Mouse (Mus musculus) spleen, postnatal 10 days (tissue): ENCODE results near the gene Ndufv3.
A peak's percentile ranks its signal among the peaks of the same experiment; 100 is the strongest.

Experiments used
- DNase-seq, 2 experiments: peaks; one replicate each; pipeline ENCODE4 v3.0.0; 2021 to 2022; ENCODE audit warnings: low spot score in 2 of 2

Gene Ndufv3

DNA sequence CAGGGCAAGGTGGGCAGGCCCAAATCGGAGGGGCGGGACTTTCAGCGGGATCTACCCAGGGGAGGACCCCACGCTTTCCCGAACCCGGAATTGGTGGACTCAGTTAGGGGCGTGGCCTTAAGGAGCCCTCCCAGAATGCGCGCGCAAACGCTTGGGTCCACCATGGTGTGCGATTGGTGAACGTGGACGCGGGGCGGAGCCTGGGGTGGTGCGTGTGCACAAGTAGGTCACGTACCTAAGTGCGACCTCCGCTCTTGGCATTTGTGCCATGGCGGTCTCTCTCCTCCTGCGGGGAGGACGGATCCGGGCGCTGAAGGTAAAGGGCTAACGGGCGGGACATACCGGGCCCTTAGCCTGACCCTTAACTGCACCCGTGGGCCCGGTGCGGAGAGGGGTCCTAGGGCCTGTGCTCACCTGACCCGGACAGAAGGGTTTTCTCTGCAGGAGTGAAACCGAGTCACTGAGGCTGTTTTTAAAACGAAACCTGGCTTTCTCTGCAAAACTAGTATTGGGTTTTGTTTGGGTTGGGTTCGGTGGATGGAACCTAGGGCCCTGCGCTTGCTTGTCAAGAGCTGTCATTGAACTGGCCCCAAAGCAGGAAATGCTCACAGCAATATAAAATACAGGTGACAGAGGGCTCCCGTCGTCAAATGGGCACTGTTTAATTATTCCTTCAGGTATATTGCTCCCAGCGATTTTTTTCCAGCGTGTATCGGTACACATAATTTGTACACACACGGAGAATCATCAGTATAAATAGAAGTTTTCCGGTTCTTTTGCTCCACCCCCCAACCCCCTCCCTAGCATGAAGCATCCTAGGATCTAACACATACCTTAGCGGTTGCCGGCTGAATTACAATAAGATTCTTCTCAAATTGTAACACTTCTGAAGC, at the start of gene Ndufv3, which contains the start of gene Wdr4:
Ndufv3 (plus strand) TSS at position 170 of the 893 bp plus-strand sequence.
Wdr4 (minus strand) TSS at position 35 of the 893 bp plus-strand sequence.
- peak; percentile 95 to 99 for DNase-seq

DNA sequence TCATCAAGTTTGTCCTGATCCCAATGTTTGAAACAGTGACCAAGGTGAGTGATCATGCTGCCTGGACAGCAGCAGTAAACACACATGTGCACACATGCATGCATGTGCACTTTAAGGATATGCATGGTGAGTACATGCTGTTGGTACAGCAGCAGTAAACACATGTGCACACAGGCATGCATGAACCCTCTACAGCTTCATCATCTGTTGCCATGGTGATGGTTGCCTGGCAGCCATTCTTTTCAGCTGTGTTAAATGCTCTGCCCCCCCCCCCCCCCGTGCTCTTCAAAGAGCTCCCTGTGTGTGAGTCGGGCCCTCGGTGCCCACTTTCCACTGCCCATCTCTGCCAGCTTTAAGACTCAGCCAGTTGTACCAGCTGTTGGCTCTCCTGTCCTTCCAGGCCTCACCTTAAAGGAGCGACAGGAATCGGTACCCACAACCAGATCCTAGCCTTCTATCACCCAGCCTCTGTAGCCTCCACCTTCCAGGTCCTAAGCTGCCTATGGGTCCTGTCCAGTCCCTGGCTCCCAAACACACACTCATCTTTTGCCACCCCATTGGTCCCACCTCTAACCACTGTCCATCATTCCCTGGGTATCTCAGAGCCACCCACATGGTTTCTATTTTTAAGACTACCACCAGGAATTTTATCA, 49.0 kb upstream of the Ndufv3 start:
- no peak for DNase-seq

DNA sequence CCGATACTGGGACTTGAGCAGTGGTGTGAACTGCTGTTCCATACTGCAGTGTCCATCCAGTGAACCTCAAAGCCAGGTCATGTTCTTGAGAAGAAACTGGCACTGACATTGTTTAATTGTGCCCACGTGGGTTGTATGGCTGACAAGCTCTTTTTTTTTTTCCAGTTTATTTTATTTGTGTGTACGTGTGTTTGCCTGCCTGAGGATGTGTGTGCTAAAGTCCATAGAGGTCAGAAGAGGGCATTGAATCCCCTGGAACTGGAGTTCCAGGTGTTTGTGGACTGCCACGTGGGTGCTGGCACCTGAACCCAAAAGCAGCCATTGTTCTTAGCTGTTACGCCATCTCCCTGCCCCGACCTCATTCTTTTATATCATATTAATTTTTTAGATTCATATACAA, 45.5 kb upstream of the Ndufv3 start:
- no peak for DNase-seq

DNA sequence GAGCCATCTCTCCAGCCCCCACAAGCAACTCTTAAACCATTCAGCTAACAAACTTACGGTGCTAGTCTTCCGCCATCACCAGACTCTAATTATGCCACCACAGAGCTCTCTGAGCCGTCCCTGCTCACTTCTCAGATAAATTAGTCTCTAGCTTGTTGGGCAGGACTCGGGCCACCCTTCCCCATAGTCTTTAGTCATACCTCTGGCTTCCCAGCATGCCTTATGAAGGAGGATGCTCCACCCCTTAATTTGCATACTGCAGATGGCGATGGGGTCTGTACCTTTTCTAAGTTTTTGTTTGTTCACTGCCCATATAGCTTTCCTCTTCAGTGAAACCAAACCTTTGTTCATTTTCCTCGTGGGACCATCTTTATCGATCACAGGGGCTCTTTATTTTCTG, 41.3 kb upstream of the Ndufv3 start:
- DNase-seq = no peak

DNA sequence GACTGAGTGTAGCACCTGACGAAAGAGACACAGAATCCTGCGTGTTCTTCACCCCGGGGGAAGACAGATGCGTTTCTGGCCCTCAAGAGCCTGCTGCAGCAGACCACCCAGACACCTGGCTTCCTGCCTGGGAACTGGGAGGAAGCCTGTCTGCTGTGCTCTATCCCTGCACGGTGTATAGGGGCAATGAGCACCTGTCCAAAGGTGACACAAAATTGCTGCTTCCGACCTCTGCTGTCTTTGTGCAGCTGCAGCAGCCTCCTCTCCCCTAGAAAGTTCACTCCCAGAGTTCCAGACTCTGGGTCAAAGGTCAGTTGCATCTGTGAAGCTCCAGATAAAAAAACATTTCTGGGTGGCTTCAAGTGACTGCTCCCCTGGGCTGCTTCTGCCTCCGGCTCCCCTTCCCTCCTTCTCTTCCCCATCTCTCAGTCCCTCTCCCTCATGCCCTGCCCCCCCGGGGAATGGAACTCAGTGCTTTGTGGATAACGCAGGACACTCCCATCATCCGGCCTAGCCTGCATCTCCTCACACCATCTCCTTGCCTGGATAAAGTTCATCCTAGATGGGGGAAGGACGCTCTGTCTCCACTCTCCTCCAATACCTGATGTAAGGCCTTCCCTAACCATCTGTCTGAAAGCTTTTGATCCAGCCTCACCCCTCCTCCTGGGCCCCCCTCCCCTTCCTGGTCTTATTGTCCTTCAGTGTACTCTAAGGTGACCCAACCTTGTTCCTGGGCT, 40.6 kb upstream of the Ndufv3 start:
- no peak for DNase-seq

DNA sequence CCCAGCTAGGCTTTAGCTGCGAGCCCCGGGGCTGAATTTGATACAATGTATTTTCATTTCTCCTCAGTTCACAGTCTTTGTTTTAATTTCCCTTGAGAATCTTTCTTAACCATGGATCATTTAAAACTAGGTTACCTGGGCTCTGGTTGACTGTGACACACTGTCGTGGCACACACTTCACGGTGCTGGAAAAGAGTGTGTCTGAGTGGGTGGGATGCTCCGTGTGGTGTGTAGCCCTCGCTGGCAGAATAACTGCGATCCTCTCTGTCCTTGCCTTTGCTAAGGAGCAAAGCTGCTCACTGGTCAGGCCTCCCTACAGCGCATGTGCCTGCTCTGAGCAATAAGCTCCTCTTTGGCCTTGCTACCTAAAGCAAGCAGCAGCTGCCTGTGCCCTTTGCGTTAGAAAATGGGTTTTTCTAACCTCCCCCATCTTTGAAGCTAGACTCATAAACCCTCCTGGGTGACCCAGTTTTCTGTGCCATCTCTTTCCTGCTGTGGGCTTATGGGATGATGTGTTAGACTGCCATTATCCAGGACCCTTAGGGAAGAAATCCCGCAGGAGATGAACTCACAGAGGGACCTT, 33.2 kb upstream of the Ndufv3 start:
- no peak for DNase-seq

DNA sequence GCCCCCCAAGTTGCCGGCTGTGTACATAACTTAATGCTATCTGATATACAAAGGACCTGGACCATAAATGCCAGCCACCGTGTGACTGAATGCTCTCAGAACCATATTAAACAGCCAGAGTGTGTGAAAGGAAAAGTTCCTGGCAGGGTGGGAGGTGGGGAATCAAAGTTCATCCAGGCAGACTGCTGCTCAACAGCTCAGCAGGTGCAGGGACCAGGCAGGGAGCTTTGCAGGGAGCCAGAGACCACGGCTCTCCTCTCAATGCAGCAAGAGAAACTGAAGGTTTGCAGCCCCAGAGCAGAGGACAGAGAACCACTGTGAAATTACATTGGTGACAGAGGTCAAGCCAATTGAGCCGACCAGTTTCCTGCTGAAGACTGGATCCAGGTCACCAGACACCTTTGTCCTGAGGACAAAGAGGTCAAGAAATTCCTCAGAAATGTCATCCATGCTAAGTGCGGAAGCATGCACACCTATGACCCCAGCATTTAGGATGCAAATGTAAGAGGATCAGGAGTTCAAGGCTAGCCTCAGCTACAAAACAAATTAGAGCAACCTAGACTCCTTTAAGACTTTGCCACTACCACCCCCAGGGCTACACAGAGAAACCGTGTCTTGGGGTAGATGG, 32.4 kb upstream of the Ndufv3 start:
- no peak for DNase-seq

DNA sequence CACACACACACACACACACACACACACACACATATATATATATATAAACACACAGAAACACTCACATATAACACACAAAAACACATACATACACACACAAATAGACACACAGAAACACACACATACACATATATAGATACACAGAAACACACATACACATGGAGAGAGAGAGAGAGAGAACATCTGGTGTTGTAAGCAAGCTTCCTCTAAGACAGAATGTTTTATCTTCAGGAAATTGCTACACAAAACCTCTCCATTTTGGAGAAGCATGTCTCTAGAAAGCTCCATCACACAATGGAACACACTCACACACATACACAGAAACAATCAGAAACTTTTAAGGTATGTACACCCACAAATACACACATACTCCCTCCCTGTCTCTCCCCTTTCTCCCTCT, 28.6 kb upstream of the Ndufv3 start:
- DNase-seq = no peak

DNA sequence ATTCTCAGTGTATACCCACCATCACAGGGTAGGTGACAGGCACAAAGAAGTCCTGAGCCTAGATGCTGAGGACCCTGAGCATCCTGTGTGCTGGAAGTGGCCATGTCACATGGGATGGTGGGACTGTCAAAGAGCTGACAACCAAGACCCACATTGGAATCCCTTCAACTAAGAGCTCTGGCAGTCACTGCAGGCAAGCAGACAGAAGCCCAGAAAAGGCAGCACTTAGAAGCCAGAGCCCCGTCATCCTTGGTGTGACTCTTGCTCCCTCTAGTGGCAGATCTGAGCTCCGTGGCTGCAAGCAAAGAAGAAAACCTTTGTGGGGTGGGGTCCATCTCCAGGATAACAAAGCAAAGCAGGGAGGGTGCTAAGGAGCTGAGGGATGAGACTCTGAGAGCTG, 27.5 kb upstream of the Ndufv3 start:
- peak; percentile 46 to 71 for DNase-seq

DNA sequence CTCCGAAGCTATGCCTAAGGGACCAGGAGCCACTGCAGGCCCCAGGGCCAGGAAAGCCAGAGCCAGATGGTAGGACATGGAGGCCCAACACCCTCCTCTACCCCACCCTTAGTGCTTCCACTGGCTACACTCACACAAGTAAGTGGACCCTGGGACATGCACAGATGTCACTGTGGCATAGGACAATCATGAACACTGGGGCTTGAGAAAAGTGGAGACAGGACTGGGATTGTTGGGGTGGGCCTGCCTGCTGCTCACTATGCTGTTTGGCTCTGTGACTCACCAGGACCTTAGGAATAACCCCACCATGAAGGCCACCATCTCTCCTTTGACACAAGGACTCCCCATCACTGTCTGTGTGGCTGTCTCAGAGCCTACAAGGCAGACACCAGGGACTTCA, 24.9 kb upstream of the Ndufv3 start:
- no peak for DNase-seq

DNA sequence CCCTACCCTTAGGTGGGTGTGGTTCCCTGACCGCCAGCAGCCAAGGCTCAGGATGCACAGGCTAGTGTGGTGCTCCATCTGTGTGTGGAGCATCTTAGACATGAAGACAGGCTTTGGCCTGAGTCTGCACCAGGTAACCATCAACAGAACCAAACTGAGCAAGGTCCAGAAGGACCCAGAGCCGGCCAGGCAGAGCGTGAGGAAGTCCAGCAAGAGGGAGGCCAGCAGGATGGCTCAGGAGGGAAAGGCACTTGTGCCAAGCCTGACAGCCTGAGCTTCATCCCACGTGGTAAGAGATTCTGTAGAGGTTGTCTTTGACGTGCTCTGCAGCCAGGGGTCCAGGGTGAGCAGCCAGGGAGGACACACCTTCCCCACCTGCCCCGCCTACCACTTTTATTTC, 22.2 kb upstream of the Ndufv3 start:
- DNase-seq = no peak

DNA sequence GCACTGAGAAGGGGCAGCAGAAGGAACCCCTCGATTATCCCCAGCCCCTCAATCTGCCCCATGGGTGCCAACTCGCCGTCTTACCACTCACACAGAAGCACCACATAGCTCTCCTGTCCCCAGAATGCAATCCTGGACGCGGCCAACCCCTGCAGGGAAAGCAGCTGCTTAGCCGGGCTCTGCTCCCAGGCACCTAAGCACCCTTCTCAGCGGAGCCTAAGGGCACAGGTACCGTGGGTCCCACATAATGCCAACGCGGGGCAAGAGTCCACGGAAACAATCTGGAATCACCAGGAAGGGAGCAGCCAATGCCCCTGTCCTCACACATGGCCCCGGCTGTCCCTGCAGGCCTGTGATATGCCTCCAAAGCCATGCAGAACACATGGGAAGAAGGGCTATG, 20.2 kb upstream of the Ndufv3 start:
- DNase-seq = no peak

DNA sequence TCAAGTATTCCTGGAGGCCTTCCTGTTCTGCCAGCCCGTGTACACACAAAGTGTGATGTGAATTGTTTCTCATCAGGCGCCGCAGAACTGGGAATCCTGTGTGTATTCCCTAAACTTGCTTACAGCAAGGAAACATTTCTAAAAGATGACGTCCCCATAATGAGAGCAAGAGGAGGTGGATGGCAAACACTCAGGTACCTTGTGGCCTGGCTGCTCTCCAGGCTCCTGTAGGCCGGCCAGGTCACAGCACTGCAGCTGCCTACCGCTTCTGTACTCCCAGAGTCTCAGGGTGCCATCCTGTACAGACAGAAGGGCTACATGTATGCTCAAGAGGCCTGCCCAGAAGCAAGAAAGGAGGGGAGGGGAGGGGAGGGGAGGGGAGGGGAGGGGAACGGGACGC, 19.5 kb upstream of the Ndufv3 start:
- no peak for DNase-seq

DNA sequence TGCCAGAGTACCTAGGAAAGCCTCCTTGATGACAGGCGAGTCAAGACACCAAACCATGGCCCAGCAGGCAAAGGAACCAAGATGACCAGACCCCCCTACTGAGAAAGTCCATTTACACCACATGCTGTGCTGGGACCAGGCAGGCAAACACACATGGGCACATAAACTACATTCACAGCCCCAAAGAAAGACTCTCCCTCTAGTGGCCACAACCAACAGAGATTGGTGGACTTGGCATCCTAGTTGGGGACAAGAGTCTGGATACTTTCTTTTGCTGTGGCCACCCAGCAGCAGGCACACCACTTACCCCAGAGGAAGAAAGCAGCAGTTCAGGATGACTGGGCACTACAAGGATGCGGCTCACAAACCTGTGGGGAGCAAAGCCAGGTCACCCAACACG, 19.0 kb upstream of the Ndufv3 start:
- DNase-seq = no peak

DNA sequence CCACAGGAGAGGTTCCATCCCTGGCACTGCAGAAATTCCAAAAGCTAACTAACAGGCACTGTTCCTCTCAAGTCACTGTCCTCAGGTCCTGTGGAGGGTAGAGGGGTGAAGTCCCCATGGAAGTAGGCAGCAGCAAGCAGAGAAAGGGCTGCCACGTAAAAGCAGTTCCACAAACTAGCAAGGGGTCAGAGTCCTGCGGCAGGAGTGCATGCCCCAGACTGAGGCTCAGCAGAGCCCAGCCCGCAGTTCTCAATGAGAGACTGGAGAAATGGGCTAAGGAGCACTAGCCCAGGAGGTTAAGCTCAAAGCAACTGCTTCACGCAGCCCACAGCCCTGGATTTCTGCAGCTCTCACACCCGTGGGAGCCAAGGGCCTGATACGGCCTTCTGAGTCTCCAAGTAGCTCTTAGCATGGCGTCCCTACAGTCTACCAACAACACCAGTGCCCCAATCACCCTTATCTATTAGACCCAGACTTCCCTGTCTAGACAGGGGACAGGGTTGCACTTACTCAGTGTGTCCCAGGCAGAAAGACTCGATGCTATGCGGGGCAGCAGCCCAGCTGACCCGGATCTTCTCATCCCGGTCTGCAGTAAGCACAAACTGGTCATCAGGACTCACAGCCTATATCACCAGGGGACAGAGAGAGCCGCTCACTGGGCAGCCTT, 17.5 kb upstream of the Ndufv3 start:
- DNase-seq = no peak

DNA sequence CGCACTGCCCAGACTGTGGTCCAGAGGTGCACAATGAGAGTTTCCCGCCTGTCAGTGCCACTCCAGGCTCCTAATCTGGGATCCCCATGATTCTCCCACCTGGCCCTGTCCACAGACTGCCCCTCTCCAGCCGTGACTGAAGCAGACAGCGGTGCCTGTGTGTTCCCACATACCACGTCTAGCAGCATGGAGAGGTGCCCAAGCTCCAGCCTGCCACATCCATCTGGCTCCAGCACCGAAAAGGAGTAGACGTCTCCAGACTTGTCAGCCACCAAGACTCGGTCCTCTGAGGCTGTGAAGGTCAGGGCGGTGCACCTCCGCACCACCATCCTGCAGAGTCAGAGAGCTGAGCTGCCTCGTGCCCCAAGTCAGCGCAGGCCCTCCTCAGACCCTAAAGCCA, 16.6 kb upstream of the Ndufv3 start:
- no peak for DNase-seq

DNA sequence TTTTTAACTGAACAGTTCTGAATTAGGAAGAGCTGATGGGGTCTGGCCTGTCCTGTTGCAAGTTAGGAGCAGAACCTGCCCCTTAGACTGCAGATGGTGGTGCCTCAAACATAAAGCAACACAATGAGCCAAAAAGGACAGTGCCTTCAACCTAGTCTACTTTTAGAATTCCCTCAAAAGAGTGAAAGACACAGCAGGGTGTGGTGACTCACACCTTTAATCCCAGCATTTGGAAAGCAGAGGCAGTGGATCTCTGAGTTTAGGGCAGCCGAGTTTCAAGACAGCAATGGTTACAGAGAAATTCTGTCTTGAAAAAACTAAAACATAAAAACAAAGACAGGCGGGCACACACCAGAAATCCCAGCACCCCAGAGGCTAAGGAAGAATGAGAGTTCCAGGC, 16.0 kb upstream of the Ndufv3 start:
- no peak for DNase-seq

DNA sequence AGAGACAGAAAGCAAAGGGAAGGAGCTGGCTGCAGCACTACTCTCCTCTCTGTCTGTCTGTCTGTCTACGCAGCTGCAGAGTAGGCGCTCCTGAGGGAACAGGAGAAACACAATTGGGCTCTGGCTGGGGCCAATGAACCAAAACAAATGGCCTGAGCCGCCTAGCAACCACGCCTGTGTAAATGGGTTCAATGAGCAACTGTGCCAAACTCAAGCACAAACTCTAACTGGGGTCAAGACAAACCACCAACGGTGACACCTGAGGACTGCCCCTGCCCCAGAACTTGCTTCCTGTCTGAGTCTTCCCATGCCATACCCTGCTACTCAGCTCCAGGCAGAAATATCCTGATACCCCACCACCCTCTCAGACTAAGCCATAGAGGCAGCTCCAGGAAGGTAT, 14.9 kb upstream of the Ndufv3 start:
- no peak for DNase-seq

DNA sequence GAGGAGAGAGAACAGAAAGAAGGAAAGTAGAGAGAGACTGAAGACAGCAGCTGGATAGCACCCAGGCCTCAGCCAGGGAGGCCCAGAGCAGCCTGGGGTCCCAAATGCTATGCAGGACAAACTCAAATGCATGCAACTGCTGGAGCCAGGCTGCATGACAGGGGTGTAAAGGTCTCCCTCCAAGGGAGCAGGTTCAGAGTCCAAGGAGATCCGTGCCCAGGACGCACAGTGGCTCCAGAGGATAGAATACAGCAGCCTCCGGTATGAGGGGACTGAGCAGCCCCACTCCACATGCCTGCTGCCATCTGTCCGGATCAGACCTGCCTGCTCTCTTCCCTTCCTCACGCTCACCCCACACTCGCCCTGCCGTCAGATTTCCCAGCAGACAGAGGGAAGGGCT, 13.6 kb upstream of the Ndufv3 start:
- DNase-seq = no peak

DNA sequence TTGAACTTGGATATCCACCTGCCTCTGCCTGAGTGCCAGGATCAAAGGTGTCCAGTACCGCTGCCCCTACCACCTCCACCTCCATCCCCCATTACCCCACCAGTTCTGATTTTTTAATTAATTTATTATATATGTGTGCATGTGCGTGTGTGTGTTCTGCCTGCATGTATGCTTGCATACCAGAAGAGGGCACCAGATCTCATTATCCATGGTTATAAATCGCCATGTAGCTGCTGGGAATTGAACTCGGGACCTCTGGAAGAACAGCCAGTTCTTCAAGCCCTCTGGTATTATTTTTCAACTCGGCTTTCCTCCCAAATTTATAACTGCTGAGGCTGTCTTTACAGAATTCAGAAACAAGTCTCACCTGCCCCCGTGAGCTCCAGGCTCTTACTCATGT, 9.0 kb upstream of the Ndufv3 start:
- no peak for DNase-seq

DNA sequence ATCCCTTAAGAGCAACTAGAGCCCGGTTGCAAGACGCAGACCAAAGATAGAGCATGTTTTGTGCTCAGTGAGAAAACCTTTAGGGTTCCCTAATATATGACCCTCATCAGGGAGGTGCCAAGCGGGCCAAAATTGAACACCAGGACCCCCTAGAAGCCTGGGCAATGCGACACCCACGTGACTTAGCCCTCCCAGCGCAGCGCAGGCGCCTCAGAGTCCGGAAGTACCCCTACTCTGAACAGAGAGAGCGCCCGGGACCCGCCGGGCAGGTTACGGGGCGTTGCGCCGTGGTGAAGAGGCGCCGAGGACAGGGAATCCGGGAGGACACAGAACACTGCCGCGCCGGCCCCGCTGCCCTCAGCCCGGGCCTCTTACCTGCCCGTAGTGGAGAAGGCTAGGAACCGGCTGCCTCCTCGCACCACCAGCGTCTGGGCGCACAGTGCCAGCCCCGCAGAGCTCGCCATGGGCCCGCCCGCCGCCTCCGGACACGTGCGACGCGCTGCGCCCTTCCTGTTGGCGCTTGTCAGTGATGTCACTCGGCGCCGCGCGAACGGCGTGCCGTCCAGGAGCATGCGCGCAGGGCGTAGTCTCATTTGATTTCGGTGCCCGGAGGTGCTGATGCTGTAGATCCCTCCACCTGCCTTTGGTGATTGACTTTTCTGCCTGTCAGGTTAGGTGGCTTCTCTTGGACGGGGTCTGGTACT, 8.0 kb upstream of the Ndufv3 start:
- peak; percentile 65 to 88 for DNase-seq
